Mouse (Mus musculus): Measurements from ENCODE around the gene Hist1h4d. TPM values are rescaled to one million over a fixed set of nuclear protein-coding genes. Genes with fewer than 3 reads are reported as not detected.
"Not testable (repeated sequence)": the region's sequence is repeated elsewhere in the genome, so short reads cannot be mapped to it uniquely, and the experiment has no call there.

The Hist1h4d gene
- polyA plus RNA-seq, 1 experiment from 2014 or later = 158 TPM

GRCm38 (mm10) chr13:23576351-23576881, 5.0 kb upstream of the Hist1h4d start:
- H3K27ac ChIP-seq = peak overlapping the region; percentile 94
- H3K9me3 ChIP-seq = no peaks in the 10 kb centered on the region
- peak overlapping the region; percentile 73 for H3K4me2 ChIP-seq
- no peak for ATAC-seq (ENCODE audit: insufficient number of reproducible peaks, insufficient read depth, low FRiP score, low TSS enrichment, low read depth)
- peak overlapping the region; percentile 49 for H3K4me3 ChIP-seq (replicated peaks)
- WGBS = 4% methylated on average over 7 of the region's 7 CpGs
- H3K9ac ChIP-seq (replicated peaks) = peak overlapping the region; percentile 80
- peaks cover 14% of the 10 kb centered on the region for H3K4me1 ChIP-seq (replicated peaks)
- H3K27me3 ChIP-seq = no peaks in the 10 kb centered on the region
- no peaks in the 10 kb centered on the region for H3K36me3 ChIP-seq

GRCm38 (mm10) chr13:23576906-23577639, 4.3 kb upstream of the Hist1h4d start:
- H3K9me3 ChIP-seq = no peaks in the 10 kb centered on the region
- no peaks in the 10 kb centered on the region for H3K36me3 ChIP-seq
- no peaks in the 10 kb centered on the region for H3K27me3 ChIP-seq
- H3K4me3 ChIP-seq (replicated peaks) = peak overlapping the region; percentile 49
- peak overlapping the region; percentile 94 for H3K27ac ChIP-seq
- H3K4me2 ChIP-seq = peak overlapping the region; percentile 73
- WGBS = 55% methylated on average over 6 of the region's 6 CpGs
- peaks cover 18% of the 10 kb centered on the region for H3K4me1 ChIP-seq (replicated peaks)
- no peak for ATAC-seq (ENCODE audit: insufficient number of reproducible peaks, insufficient read depth, low FRiP score, low TSS enrichment, low read depth)
- H3K9ac ChIP-seq (replicated peaks) = peak overlapping the region; percentile 80; the same call in 1 of the 2 replicates

GRCm38 (mm10) chr13:23577835-23578234, 3.6 kb upstream of the Hist1h4d start:
- WGBS = 89% methylated on average over 1 of the region's 1 CpGs

GRCm38 (mm10) chr13:23582219-23583056, 1.0 kb downstream of the Hist1h4d start:
- H3K36me3 ChIP-seq = no peaks in the 10 kb centered on the region
- peak overlapping the region; percentile 85 for H3K4me2 ChIP-seq
- 7% methylated on average over 6 of the region's 6 CpGs for WGBS
- H3K4me3 ChIP-seq (replicated peaks) = peak overlapping the region; percentile 55
- no peaks in the 10 kb centered on the region for H3K27me3 ChIP-seq
- H3K9ac ChIP-seq (replicated peaks) = peak overlapping the region; percentile 73
- peaks cover 34% of the 10 kb centered on the region for H3K4me1 ChIP-seq (replicated peaks)
- H3K27ac ChIP-seq = peak overlapping the region; percentile 96
- no peak for ATAC-seq (ENCODE audit: insufficient number of reproducible peaks, insufficient read depth, low FRiP score, low TSS enrichment, low read depth)
- H3K9me3 ChIP-seq = no peaks in the 10 kb centered on the region

More at GRCm38 (mm10) chr13:23577835-23578234, 3.6 kb upstream of the Hist1h4d start:
- Histone ChIP-seq H3K9me3 (no peaks in the 10 kb centered on the region), H3K27ac (peak overlapping the region; percentile 66; the same call in 1 of the 2 replicates), H3K4me3 (replicated peaks) (no peak overlapping the region), H3K27me3 (no peaks in the 10 kb centered on the region), H3K4me2 (no peak overlapping the region), H3K36me3 (no peaks in the 10 kb centered on the region), H3K9ac (replicated peaks) (no peak overlapping the region), H3K4me1 (replicated peaks) (peaks cover 25% of the 10 kb centered on the region)
- no peak for ATAC-seq (ENCODE audit: insufficient number of reproducible peaks, insufficient read depth, low FRiP score, low TSS enrichment, low read depth)

- no peaks in the 10 kb centered on the region for H3K36me3 ChIP-seq
- H3K4me2 ChIP-seq = peak overlapping the region; percentile 85
- H3K27ac ChIP-seq = peak overlapping the region; percentile 96
- no peaks in the 10 kb centered on the region for H3K27me3 ChIP-seq
- ATAC-seq (ENCODE audit: insufficient number of reproducible peaks, insufficient read depth, low FRiP score, low TSS enrichment, low read depth) = no peak
- H3K4me1 ChIP-seq (replicated peaks) = peaks cover 34% of the 10 kb centered on the region
- no peaks in the 10 kb centered on the region for H3K9me3 ChIP-seq
- no peak overlapping the region for H3K4me3 ChIP-seq (replicated peaks)
- peak overlapping the region; percentile 31; the same call in 1 of the 2 replicates for H3K9ac ChIP-seq (replicated peaks)
Measured at GRCm38 (mm10) chr13:23583387-23584068, 2.1 kb downstream of the Hist1h4d start.

- Histone ChIP-seq H3K4me2 (peak overlapping the region; percentile 76), H3K27me3 (no peaks in the 10 kb centered on the region), H3K27ac (peak overlapping the region; percentile 96), H3K4me1 (replicated peaks) (peaks cover 34% of the 10 kb centered on the region), H3K4me3 (replicated peaks) (peak overlapping the region; percentile 44), H3K36me3 (no peaks in the 10 kb centered on the region), H3K9ac (replicated peaks) (peak overlapping the region; percentile 76), H3K9me3 (no peaks in the 10 kb centered on the region)
- no peak for ATAC-seq (ENCODE audit: insufficient number of reproducible peaks, insufficient read depth, low FRiP score, low TSS enrichment, low read depth)
Measured at GRCm38 (mm10) chr13:23584331-23584730, 2.9 kb downstream of the Hist1h4d start.

GRCm38 (mm10) chr13:23585029-23585441, 3.6 kb downstream of the Hist1h4d start:
- peak overlapping the region; percentile 76 for H3K4me2 ChIP-seq
- H3K9me3 ChIP-seq = no peaks in the 10 kb centered on the region
- peak overlapping the region; percentile 96 for H3K27ac ChIP-seq
- H3K27me3 ChIP-seq = no peaks in the 10 kb centered on the region
- no peaks in the 10 kb centered on the region for H3K36me3 ChIP-seq
- H3K4me3 ChIP-seq (replicated peaks) = peak overlapping the region; percentile 44
- ATAC-seq (ENCODE audit: insufficient number of reproducible peaks, insufficient read depth, low FRiP score, low TSS enrichment, low read depth) = no peak
- H3K9ac ChIP-seq (replicated peaks) = peak overlapping the region; percentile 76
- H3K4me1 ChIP-seq (replicated peaks) = peaks cover 34% of the 10 kb centered on the region
- under 1% methylated on average over 21 of the region's 21 CpGs for WGBS

- peaks cover 33% of the 10 kb centered on the region for H3K4me1 ChIP-seq (replicated peaks)
- H3K27me3 ChIP-seq, H3K36me3 ChIP-seq, H3K9me3 ChIP-seq: not testable (repeated sequence)
- peak overlapping the region; percentile 96 for H3K27ac ChIP-seq
- H3K9ac ChIP-seq (replicated peaks) = peak overlapping the region; percentile 76
- H3K4me2 ChIP-seq = peak overlapping the region; percentile 76
- H3K4me3 ChIP-seq (replicated peaks) = peak overlapping the region; percentile 44
- WGBS = 1% methylated on average over 28 of the region's 36 CpGs
- ATAC-seq (ENCODE audit: insufficient number of reproducible peaks, insufficient read depth, low FRiP score, low TSS enrichment, low read depth) = peak; percentile 81
Measured at GRCm38 (mm10) chr13:23585442-23586098, 4.2 kb downstream of the Hist1h4d start.

- Histone ChIP-seq H3K36me3 (no peaks in the 10 kb centered on the region), H3K27ac (peak overlapping the region; percentile 97), H3K9me3 (no peaks in the 10 kb centered on the region), H3K27me3 (no peaks in the 10 kb centered on the region), H3K9ac (replicated peaks) (peak overlapping the region; percentile 38), H3K4me1 (replicated peaks) (peaks cover 31% of the 10 kb centered on the region), H3K4me2 (peak overlapping the region; percentile 76), H3K4me3 (replicated peaks) (peak overlapping the region; percentile 44)
- WGBS = 2% methylated on average over 22 of the region's 22 CpGs
- ATAC-seq (ENCODE audit: insufficient number of reproducible peaks, insufficient read depth, low FRiP score, low TSS enrichment, low read depth) = no peak
Measured at GRCm38 (mm10) chr13:23586099-23586939, 4.9 kb downstream of the Hist1h4d start.

GRCm38 (mm10) chr13:23586940-23587225, 5.5 kb downstream of the Hist1h4d start:
- H3K36me3 ChIP-seq = no peaks in the 10 kb centered on the region
- 2% methylated on average over 1 of the region's 1 CpGs for WGBS
- H3K4me1 ChIP-seq (replicated peaks) = peaks cover 28% of the 10 kb centered on the region
- H3K9me3 ChIP-seq = no peaks in the 10 kb centered on the region
- H3K27me3 ChIP-seq = no peaks in the 10 kb centered on the region
- peak overlapping the region; percentile 38; the same call in 1 of the 2 replicates for H3K9ac ChIP-seq (replicated peaks)
- H3K4me3 ChIP-seq (replicated peaks) = peak overlapping the region; percentile 44
- peak overlapping the region; percentile 97 for H3K27ac ChIP-seq
- H3K4me2 ChIP-seq = peak overlapping the region; percentile 76
- ATAC-seq (ENCODE audit: insufficient number of reproducible peaks, insufficient read depth, low FRiP score, low TSS enrichment, low read depth) = no peak
